10 mouse cellular contexts compared by ENCODE assay signal in the genomic region with DNA sequence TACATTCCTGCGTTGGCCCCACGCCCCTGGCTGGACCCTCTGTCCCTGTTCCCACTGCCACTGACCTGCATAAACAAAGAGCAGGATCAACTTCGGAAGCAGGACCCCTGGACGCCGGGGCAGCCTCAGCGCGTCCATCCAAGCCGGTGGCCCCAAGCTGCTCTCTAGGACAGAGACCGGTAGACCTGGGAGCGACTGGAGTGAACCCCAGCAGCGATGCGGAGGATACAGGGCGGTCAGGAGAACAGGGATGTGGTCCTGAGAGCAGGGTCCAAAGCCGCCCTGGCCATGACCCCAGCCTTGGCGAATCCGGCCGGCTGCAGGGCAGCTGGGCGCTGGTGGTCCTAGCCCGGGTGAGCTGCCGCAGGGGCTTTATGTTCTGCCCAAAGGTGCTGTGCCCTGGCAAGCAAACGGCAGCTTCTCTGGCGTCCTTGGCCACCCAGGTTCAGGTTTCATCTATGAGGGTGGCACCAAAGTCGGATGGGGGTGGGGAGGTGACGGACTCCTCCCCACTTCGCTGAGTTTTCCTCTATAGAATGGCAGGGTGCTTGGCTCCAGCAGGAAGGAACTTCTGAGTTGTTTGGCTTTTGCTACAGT. TPM values are rescaled to one million over a fixed set of nuclear protein-coding genes. Genes with fewer than 3 reads are reported as not detected.
DNase-seq lines count a peak whose midpoint lies in the region; ATAC-seq lines count a peak whose summit lies in the region.
"Had no signal": no experiment of that assay in that cellular context is flagged by ENCODE, and none has a peak within 500 bp of the region (broad histone marks: within the 10 kb centered on the region; RNA-seq: fewer than 3 reads in every experiment).

No protein-coding gene starts in this region.

- peak overlapping the region; percentile 52 for H3K9ac ChIP-seq in forebrain, embryonic 11.5 days (ENCODE audit: low read length)
- peak overlapping the region; percentile 61 for H3K9ac ChIP-seq in hindbrain, embryonic 11.5 days (ENCODE audit: low read depth, low read length)
- H3K9ac ChIP-seq in midbrain, embryonic 16.5 days (ENCODE audit: low read depth, low read length), result peak overlapping the region; percentile 55

- H3K4me3 ChIP-seq in forebrain, embryonic 11.5 days (ENCODE audit: low read depth, low read length), result peak overlapping the region; percentile 32
- H3K4me3 ChIP-seq in hindbrain, embryonic 11.5 days (ENCODE audit: low read depth, low read length), result peak overlapping the region; percentile 39
- H3K4me3 ChIP-seq in midbrain, embryonic 16.5 days (ENCODE audit: low read depth, low read length), result peak overlapping the region; percentile 37

- no peaks in the 10 kb centered on the region for H3K4me1 ChIP-seq in forebrain, embryonic 11.5 days (replicated peaks; ENCODE audit: control insufficient read depth, insufficient read depth, low read length)
- no peaks in the 10 kb centered on the region for H3K4me1 ChIP-seq in hindbrain, embryonic 11.5 days (replicated peaks; ENCODE audit: control insufficient read depth, insufficient read depth, low read length)
- no peaks in the 10 kb centered on the region for H3K4me1 ChIP-seq in midbrain, embryonic 16.5 days (ENCODE audit: control insufficient read depth, insufficient read depth, low read length)

- no peaks in the 10 kb centered on the region for H3K9me3 ChIP-seq in forebrain, embryonic 11.5 days (ENCODE audit: control insufficient read depth, low read length)
- H3K9me3 ChIP-seq in hindbrain, embryonic 11.5 days (ENCODE audit: control insufficient read depth, low read length), result no peaks in the 10 kb centered on the region
- H3K9me3 ChIP-seq in midbrain, embryonic 16.5 days (replicated peaks; ENCODE audit: control insufficient read depth, low read length, poor library complexity, severe bottlenecking), result no peaks in the 10 kb centered on the region

- H3K4me2 ChIP-seq in forebrain, embryonic 11.5 days (ENCODE audit: low read depth, low read length, severe bottlenecking), result peak overlapping the region; percentile 72
- peak overlapping the region; percentile 66 for H3K4me2 ChIP-seq in hindbrain, embryonic 11.5 days (replicated peaks; ENCODE audit: low read depth, low read length)
- H3K4me2 ChIP-seq in midbrain, embryonic 16.5 days (ENCODE audit: low read length), result peak overlapping the region; percentile 59

- 1% methylated on average over 25 of the region's 25 CpGs for WGBS in forebrain, embryonic 11.5 days
- under 1% methylated on average over 25 of the region's 25 CpGs for WGBS in hindbrain, embryonic 11.5 days
- WGBS in midbrain, embryonic 16.5 days, result 2% methylated on average over 25 of the region's 25 CpGs

- peak; percentile 1 for DNase-seq in ovary, postnatal 14 days (ENCODE audit: low spot score)
- DNase-seq in ovary, postnatal 10 days (ENCODE audit: low spot score), result no peak
- DNase-seq in forebrain, embryonic 11.5 days (ENCODE audit: low spot score), result peak; percentile 69
- DNase-seq in hindbrain, embryonic 11.5 days (ENCODE audit: low spot score), result peak; percentile 56
- peak; percentile 7 for DNase-seq in liver
- DNase-seq in cerebellum, adult 9-10 months, result no peak

- no peaks in the 10 kb centered on the region for H3K36me3 ChIP-seq in forebrain, embryonic 11.5 days (ENCODE audit: control insufficient read depth, insufficient read depth, low read length)
- no peaks in the 10 kb centered on the region for H3K36me3 ChIP-seq in hindbrain, embryonic 11.5 days (ENCODE audit: control insufficient read depth, insufficient read depth, low read length)
- no peaks in the 10 kb centered on the region for H3K36me3 ChIP-seq in midbrain, embryonic 16.5 days (ENCODE audit: control insufficient read depth, insufficient read depth, low read length)

- peak; percentile 75 for ATAC-seq in forebrain, embryonic 11.5 days (replicated peaks; ENCODE audit: low FRiP score)
- ATAC-seq in hindbrain, embryonic 11.5 days (ENCODE audit: low FRiP score), result peak; percentile 73
- 0 out of 2 replicates have a peak, but pooled peaks have one; percentile 48 for ATAC-seq in midbrain, embryonic 16.5 days
- ATAC-seq in erythroblast, adult 5-6 weeks (replicated peaks; ENCODE audit: low FRiP score, poor library complexity, severe bottlenecking), result no peak
- ATAC-seq: Patski had no signal

- no peak overlapping the region for H3K27ac ChIP-seq in forebrain, embryonic 11.5 days (ENCODE audit: low read depth, low read length)
- peak overlapping the region; percentile 30; the same call in 1 of the 2 replicates for H3K27ac ChIP-seq in hindbrain, embryonic 11.5 days (ENCODE audit: low read depth, low read length)
- H3K27ac ChIP-seq in midbrain, embryonic 16.5 days (ENCODE audit: low read length), result no peak overlapping the region
- H3K27ac ChIP-seq: macrophage had no signal

- H3K27me3 ChIP-seq in forebrain, embryonic 11.5 days (ENCODE audit: control insufficient read depth, insufficient read depth, low read length), result no peaks in the 10 kb centered on the region
- H3K27me3 ChIP-seq in hindbrain, embryonic 11.5 days (ENCODE audit: control insufficient read depth, insufficient read depth, low read length), result no peaks in the 10 kb centered on the region
- peaks cover 5% of the 10 kb centered on the region for H3K27me3 ChIP-seq in midbrain, embryonic 16.5 days (ENCODE audit: control insufficient read depth, insufficient read depth, low read depth, low read length)

RNA-seq across cellular contexts. Expression of gene Cyyr1, which starts 3.1 kb away (rescaled TPM):
- polyA plus RNA-seq in forebrain, embryonic 11.5 days (2014; fragmentation: Nextera tagmentation; extraction: Ambion mirVana), result 3.9 and 4.3 TPM in 2 replicates
- 3.6 and 6.2 TPM in 2 replicates for polyA plus RNA-seq in hindbrain, embryonic 11.5 days (2014; fragmentation: Nextera tagmentation; extraction: Ambion mirVana)
- 1.8 and 2.7 TPM in 2 replicates for polyA plus RNA-seq in midbrain, embryonic 16.5 days (2015; fragmentation: Nextera tagmentation; extraction: Ambion mirVana)
- total RNA-seq in erythroblast, adult 5-6 weeks (2015; ENCODE audit: low replicate concordance), result 0.42 TPM in 1 of 2 replicates, not detected in the other
- not detected in 2 replicates for total RNA-seq in erythroblast, adult 5-6 weeks (2017; ENCODE audit: low replicate concordance)
- polyA plus RNA-seq: macrophage, Patski had no signal

Comparison
In these comparisons a context has a peak if more than half of its experiments do, and no peak if none do; other contexts are left out.
1. DNase-seq: peak in ovary, postnatal 14 days (single experiment), forebrain, embryonic 11.5 days (single experiment), hindbrain, embryonic 11.5 days (single experiment) and liver (single experiment); none in ovary, postnatal 10 days (single experiment) and cerebellum, adult 9-10 months (single experiment).
2. Peak in every context shown above with its lines, with median percentiles within 50 percentile points of each other: H3K4me2 ChIP-seq, H3K4me3 ChIP-seq and H3K9ac ChIP-seq.